Mouse (Mus musculus): ENCODE measurements at regions not wholly inside any gene's neighbourhood (a gene's known extent, or its start where the extent isn't known, plus 50 kb on each side); places are given as distances from the start of the nearest gene placed in this dataset.

DNA sequence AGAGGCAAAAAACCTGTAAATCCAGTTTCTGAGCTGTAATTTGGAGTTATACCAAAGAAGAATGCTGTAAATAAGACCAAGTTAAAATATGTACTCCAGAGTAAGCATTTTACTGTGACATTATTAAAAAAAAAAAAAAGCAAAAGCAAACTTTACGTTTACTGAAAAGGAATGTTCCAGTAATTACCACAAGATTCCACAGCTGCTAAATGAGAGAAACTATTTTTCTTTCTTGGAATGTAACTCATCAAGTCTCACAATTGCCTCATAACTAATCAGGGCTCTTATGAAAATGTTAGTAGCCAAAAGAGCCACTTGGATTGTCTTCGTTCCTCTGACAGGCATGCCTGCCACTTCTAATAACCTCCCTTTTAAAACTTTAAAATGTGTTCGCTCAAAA is 210.5 kb upstream of the Cited2 start:
- no peak for TF ChIP-seq CTCF (conservative IDR thresholded peaks at IDR 0.05; ENCODE audit: insufficient read depth, insufficient read length, low read depth, low read length)
- TF ChIP-seq POLR2A (IDR thresholded peaks at IDR 0.05; ENCODE audit: low read depth, low read length) = no peak

Data from kidney, adult 2 months (tissue).